Mouse (Mus musculus): Measurements from ENCODE around the gene Slc35f3. TPM values are rescaled to one million over a fixed set of nuclear protein-coding genes. Genes with fewer than 3 reads are reported as not detected.
A peak's percentile ranks its signal among the peaks of the same experiment; 100 is the strongest.
"Not testable (repeated sequence)": the region's sequence is repeated elsewhere in the genome, so short reads cannot be mapped to it uniquely, and the experiment has no call there.

The Slc35f3 gene
- total RNA-seq, 2 experiments from 2014 or later: 33.8 to 36.3 TPM

- intact Hi-C loops (cut with DNase I): loop anchor here (5.0 kb wide), 2 partner anchors 125 to 430 kb away; no protein-coding TSS in a partner anchor
- DNase-seq (ENCODE audit: low spot score in 2 of 2): peak; percentile 37 to 52
Observed at GRCm38 (mm10) chr8:126382749-126383148, 84.4 kb downstream of the Slc35f3 start.

- no peak for DNase-seq (ENCODE audit: low spot score in 2 of 2)
- intact Hi-C loops (cut with DNase I): no loop called here
Observed at GRCm38 (mm10) chr8:126387566-126387965, 89.2 kb downstream of the Slc35f3 start.

GRCm38 (mm10) chr8:126391541-126391940 lies 93.2 kb downstream of the Slc35f3 start:
- intact Hi-C loops (cut with DNase I): no loop called here
- no peak for DNase-seq (ENCODE audit: low spot score in 2 of 2)

GRCm38 (mm10) chr8:126395386-126395785 lies 97.0 kb downstream of the Slc35f3 start:
- intact Hi-C loops (cut with DNase I): no loop called here
- DNase-seq (ENCODE audit: low spot score in 2 of 2): no peak

GRCm38 (mm10) chr8:126395917-126396316 lies 97.6 kb downstream of the Slc35f3 start:
- intact Hi-C loops (cut with DNase I): no loop called here
- peak in 1 of 2 experiments; percentile 41 for DNase-seq (ENCODE audit: low spot score in 2 of 2)

- DNase-seq (ENCODE audit: low spot score in 2 of 2): no peak
- intact Hi-C loops (cut with DNase I): no loop called here
Observed at GRCm38 (mm10) chr8:126398349-126398748, 100.0 kb downstream of the Slc35f3 start.

GRCm38 (mm10) chr8:126404550-126404949 lies 106.2 kb downstream of the Slc35f3 start:
- DNase-seq (ENCODE audit: low spot score in 2 of 2); intact Hi-C loops (cut with DNase I): not testable (repeated sequence)

- intact Hi-C loops (cut with DNase I): no loop called here
Observed at GRCm38 (mm10) chr8:126405030-126405429, 106.7 kb downstream of the Slc35f3 start.

GRCm38 (mm10) chr8:126420834-126421233 lies 122.5 kb downstream of the Slc35f3 start:
- no peak for DNase-seq (ENCODE audit: low spot score in 2 of 2)
- intact Hi-C loops (cut with DNase I): loop anchor here (5.0 kb wide), 2 partner anchors 164 to 526 kb away; partner anchors contain the start of gene Tomm20

More at GRCm38 (mm10) chr8:126405030-126405429, 106.7 kb downstream of the Slc35f3 start:
- DNase-seq (ENCODE audit: low spot score in 2 of 2): no peak

GRCm38 (mm10) chr8:126422174-126422919 lies 124.0 kb downstream of the Slc35f3 start, which contains the start of gene Coa6:
TSS of gene Coa6 (plus strand) at chr8:126422515.
- peak; percentile 97 to 98 for DNase-seq (ENCODE audit: low spot score in 2 of 2)
- intact Hi-C loops (cut with DNase I): loop anchor here (5.0 kb wide), 2 partner anchors 165 to 525 kb away; partner anchors contain the start of gene Tomm20

GRCm38 (mm10) chr8:126422920-126423300 lies 124.6 kb downstream of the Slc35f3 start:
- DNase-seq (ENCODE audit: low spot score in 2 of 2): peak in 1 of 2 experiments; percentile 52

GRCm38 (mm10) chr8:126424163-126424562 lies 125.8 kb downstream of the Slc35f3 start:
- DNase-seq (ENCODE audit: low spot score in 2 of 2): no peak
- intact Hi-C loops (cut with DNase I): loop anchor here (5.0 kb wide), 2 partner anchors 167 to 523 kb away; partner anchors contain the start of gene Tomm20

More at GRCm38 (mm10) chr8:126422920-126423300, 124.6 kb downstream of the Slc35f3 start:
- intact Hi-C loops (cut with DNase I): loop anchor here (5.0 kb wide), 2 partner anchors 166 to 524 kb away; partner anchors contain the start of gene Tomm20

- intact Hi-C loops (cut with DNase I): loop anchor here (5.0 kb wide), 2 partner anchors 168 to 522 kb away; partner anchors contain the start of gene Tomm20
- no peak for DNase-seq (ENCODE audit: low spot score in 2 of 2)
Observed at GRCm38 (mm10) chr8:126424946-126425345, 126.6 kb downstream of the Slc35f3 start.

GRCm38 (mm10) chr8:126429635-126430034 lies 131.3 kb downstream of the Slc35f3 start:
- peak; percentile 41 to 70 for DNase-seq (ENCODE audit: low spot score in 2 of 2)

GRCm38 (mm10) chr8:126433827-126434226 lies 135.5 kb downstream of the Slc35f3 start:
- intact Hi-C loops (cut with DNase I): no loop called here
- DNase-seq (ENCODE audit: low spot score in 2 of 2): peak; percentile 57 to 90

More at GRCm38 (mm10) chr8:126429635-126430034, 131.3 kb downstream of the Slc35f3 start:
- intact Hi-C loops (cut with DNase I): no loop called here

GRCm38 (mm10) chr8:126438937-126439336 lies 140.6 kb downstream of the Slc35f3 start:
- DNase-seq (ENCODE audit: low spot score in 2 of 2): no peak
- intact Hi-C loops (cut with DNase I): no loop called here

Other genes starting within 250 kb of the Slc35f3 start
- gene Coa6, start 124.0 kb downstream of the Slc35f3 start, total RNA-seq (2021): 10 to 100 TPM; 24.1 to 30.6 TPM
- gene Tarbp1, start 176.5 kb downstream of the Slc35f3 start, total RNA-seq (2021): 1 to 10 TPM; 3.6 to 4.2 TPM